Mouse (Mus musculus) left cerebral cortex, postnatal 36 days (tissue): ENCODE measurements at regions not wholly inside any gene's neighbourhood (a gene's known extent, or its start where the extent isn't known, plus 50 kb on each side); places are given as distances from the start of the nearest gene placed in this dataset.

ENCODE experiments used
- DNase-seq, 2 experiments: peaks; one replicate each; pipeline ENCODE4 v3.0.0; 2021 to 2022; ENCODE audit warnings: low spot score in 2 of 2, mixed read lengths in 1 of 2
- intact Hi-C: fragments of 180-260 bp; cut with DNase I; formaldehyde crosslinking; loops from one replicate; pipeline ENCODE4 v1.15.1; 2025

DNA sequence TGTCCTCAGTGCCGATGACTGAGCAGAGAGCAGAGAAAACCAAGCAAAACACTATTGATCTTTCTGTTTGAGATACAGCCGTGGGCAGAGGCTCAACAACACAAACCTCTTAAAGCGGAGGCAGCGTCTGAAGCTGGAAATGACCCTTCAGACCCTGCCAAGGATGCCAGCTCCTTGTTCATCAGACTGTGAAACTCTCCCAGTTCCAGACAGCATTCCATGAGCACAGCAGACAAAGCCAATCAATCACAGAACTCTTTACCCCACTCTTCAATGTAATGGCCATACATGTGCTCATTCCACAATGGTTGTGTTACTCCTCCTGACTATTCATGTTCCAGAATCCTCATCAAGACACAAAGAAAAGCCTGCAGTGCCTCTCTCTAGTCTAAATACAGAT is 73.5 kb downstream of the Tmem114 start:
- DNase-seq: no peak

DNA sequence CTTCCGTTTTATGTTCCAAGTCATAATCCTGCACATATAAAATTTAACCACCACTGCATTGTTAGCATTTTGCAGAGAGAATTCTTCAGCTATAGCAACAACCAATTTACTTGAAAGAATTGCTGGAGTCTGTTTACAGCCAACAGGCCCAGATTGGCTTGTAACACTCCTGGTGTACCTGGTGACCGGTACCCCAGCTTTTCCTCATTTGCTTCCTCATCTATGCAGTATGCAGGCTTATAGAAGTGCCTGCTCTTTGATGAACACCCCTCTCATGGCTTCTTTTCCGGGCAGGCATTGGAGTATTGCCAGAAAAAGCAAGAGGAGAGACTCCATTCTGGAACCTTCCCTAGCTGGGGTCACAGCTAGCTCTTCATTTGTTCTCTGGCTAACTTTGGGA is 75.8 kb downstream of the Tmem114 start:
- no peak for DNase-seq
- intact Hi-C loops: no loop called here

More for the DNA sequence above, 73.5 kb downstream of the Tmem114 start:
- intact Hi-C loops: no loop called here

DNA sequence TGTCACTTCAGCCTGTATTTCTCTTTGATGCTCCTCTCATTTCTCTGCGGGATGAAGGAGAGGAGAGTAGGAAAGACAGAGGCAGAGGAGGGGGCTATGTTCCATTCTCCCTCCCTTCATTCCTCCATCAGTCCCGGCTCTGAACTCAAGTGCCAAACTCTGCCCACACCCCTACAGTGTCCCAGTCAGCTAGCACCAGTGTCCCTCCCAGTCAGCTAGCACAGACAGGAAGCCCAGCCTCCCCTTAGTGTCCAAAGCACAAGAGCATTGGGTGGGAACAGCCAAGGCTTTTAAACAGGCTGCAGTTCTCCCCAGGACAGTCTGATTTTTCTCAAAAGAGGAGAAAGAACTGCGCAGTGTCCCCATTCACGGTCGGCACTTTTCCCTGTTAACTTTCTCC is 76.3 kb downstream of the Tmem114 start:
- intact Hi-C loops: no loop called here

DNA sequence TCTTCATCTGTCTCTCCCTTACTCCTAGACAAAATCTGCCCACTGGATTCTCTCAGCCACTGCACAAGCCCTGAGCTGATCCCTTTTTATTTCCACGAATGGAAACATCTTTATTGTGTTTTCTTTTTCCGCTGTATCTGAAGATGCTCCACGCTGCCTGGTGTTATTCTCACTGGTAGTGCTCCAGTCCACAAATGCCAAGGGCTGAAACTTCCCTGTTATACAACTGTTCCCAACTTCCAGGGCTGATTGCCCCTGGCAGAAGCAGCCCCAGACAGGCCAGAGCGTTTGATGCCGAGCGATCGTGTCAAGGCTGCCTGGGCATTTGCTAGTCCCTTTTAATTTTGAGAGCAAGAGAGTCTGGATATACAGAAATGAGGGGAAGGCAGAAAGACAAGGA is 79.7 kb downstream of the Tmem114 start:
- intact Hi-C loops: no loop called here
- DNase-seq: no peak

More for the DNA sequence above, 76.3 kb downstream of the Tmem114 start:
- DNase-seq: no peak

DNA sequence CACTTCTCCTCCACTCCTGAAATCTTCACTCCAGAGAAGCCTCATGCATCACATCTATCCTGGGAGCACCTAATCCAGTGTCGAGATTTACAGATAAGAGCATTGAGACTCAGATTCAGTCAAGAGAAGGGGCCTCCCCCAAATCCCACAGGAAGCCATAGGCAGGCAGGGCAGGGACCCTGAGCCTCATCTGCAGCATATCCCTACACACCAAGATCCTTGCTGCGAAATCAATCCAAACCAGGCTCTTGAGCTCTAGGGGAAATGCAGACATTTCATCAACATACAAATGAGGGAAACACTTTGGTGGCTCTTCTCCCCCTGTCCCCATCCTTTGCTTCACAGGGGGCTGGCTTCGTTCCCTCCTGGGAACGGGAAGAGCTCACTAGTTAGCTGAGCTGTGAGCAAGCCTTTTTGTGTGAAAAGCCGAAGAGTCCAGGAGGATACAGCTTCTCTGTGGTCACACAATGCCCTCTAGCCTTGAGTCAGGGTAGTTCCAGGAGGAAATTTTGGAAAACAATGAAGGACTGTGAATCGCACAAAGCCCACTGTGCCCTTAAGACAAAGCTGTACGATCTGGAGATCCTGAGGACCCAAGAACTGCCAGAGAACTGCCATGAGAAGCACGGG is 91.7 kb downstream of the Tmem114 start:
- peak; percentile 42 to 46 for DNase-seq
- intact Hi-C loops: loop anchor here (5.0 kb wide), 1 partner anchor 1541 kb away; no protein-coding TSS in a partner anchor

DNA sequence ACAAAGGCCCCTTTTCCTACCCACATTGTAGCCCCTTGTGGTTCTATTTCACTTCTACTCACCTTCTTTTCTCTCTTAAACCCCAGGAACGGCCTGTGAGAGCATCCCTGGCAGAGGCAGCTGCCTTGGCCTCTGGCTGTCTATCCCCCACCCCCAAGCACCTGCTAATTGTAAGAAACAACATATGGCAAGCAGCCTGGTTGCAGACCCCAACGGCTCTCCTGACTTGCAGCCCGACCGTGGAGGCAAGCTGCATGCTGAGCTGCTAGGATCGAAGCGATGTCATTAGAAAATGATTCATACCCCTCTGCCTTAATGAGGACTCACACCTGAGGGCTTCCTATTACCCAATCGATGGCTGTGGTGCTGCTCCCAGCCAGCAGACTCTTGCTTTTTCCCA is 112.9 kb downstream of the Tmem114 start:
- intact Hi-C loops: no loop called here
- DNase-seq: no peak

DNA sequence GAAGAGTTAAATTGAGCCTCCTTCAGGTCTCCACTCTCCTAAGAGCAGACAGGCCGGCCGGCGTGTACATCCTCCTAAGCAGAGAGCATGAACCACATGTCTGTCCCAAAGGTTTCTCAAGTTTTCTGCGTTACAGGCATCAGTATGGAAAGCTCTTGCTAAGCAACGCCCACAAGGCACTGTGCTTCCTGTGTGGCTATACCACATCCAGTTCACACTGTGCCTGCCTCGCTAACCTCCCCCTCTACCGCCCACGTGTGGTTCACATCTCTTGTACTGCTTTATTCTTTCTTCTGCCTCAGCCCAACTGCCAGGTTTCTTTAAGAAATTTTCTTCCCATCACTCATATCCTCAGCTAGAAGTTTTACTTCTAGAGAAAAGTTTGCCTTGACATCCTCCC is 118.5 kb downstream of the Tmem114 start:
- intact Hi-C loops: no loop called here
- peak; percentile 22 to 34 for DNase-seq
